Mouse (Mus musculus) E14TG2a.4 (cell line): ENCODE results near the gene Aff1.

Experiments
- CTCF ChIP-seq: conservative IDR thresholded peaks from 2 replicates; pipeline ENCODE4 v1.5.1; 2014; ENCODE audit warnings: low read length
- POU5F1 ChIP-seq: IDR thresholded peaks from 2 replicates; pipeline ENCODE4 v1.6.1; 2014; ENCODE audit warnings: low read length, borderline replicate concordance

DNA sequence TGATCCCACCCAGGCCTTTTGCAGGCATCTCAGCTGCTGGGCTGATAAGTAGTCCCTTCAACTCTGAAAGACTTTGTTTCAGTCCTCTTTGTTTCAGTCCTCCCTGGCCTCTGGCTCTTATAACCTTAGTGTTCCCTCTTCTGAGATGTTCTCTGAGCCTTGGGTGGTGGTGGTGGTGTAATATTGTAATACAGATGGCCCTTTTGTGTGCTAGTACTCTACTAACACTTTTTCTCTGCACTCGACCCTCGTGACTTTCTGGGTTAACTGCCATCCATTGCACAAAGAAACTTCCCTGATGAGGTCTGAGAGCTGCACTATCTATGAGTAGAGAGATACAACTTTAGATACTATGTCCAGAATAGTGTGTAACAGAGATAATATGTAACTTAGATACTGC is 21.2 kb downstream of the Aff1 start:
- TF ChIP-seq CTCF (no peak), POU5F1 (no peak)
